Mouse (Mus musculus) megakaryocyte, embryonic 14.5 days (primary cell): ENCODE measurements around the gene Ctu1. TPM values are rescaled to one million over a fixed set of nuclear protein-coding genes. Genes with fewer than 3 reads are reported as not detected.
A peak's percentile ranks its signal among the peaks of the same experiment; 100 is the strongest.
"Not testable (repeated sequence)": the region's sequence is repeated elsewhere in the genome, so short reads cannot be mapped to it uniquely, and the experiment has no call there.

Experiments used
- H3K27me3 ChIP-seq: replicated peaks from 2 replicates; pipeline ENCODE3; 2012; ENCODE audit warnings: inconsistent platforms
- H3K36me3 ChIP-seq: replicated peaks from 2 replicates; pipeline ENCODE3; 2012; ENCODE audit warnings: low read length, inconsistent platforms, mixed read lengths
- H3K4me1 ChIP-seq: 2 replicates; pipeline ENCODE4 v1.6.1; 2012; ENCODE audit warnings: inconsistent platforms
- H3K4me3 ChIP-seq: replicated peaks from 2 replicates; pipeline ENCODE3; 2012; ENCODE audit warnings: moderate library complexity, mild to moderate bottlenecking, inconsistent platforms
- H3K9me3 ChIP-seq: 2 replicates; pipeline ENCODE4 v1.6.1; 2012; ENCODE audit warnings: inconsistent platforms
- FLI1 ChIP-seq: IDR thresholded peaks from 2 replicates; pipeline ENCODE4 v1.6.1; 2012; ENCODE audit warnings: low read length, inconsistent platforms, mixed read lengths
- GATA1 ChIP-seq: IDR thresholded peaks from 3 replicates; pipeline ENCODE4 v1.6.1; 2012; ENCODE audit warnings: mixed read lengths, low read length, inconsistent platforms, borderline replicate concordance
- polyA plus RNA-seq: library from polyadenylated mRNA; stranded (reverse); fragments of >175 nt; gene quantifications from 2 replicates; pipeline ENCODE4 v1.2.3, GENCODE M21; 2012; ENCODE audit warnings: low replicate concordance; ENCODE audit not compliant: insufficient read depth

Gene Ctu1
- polyA plus RNA-seq, 1 experiment, result 6.6 TPM

- peaks cover 3% of the 10 kb centered on the region; the same call in 1 of the 2 replicates for H3K9me3 ChIP-seq
- no peaks in the 10 kb centered on the region for H3K36me3 ChIP-seq
- H3K27me3 ChIP-seq, result peaks cover 2% of the 10 kb centered on the region
- no peak for TF ChIP-seq GATA1
- no peak for TF ChIP-seq FLI1
- no peak overlapping the region for H3K4me3 ChIP-seq
- H3K4me1 ChIP-seq, result peaks cover 7% of the 10 kb centered on the region; the same call in 1 of the 2 replicates
These were observed 28.7 kb upstream of the Ctu1 start for GRCm38 (mm10) chr7:43643046-43643652.

GRCm38 (mm10) chr7:43652683-43653082 is 19.1 kb upstream of the Ctu1 start:
- TF ChIP-seq GATA1 (no peak), FLI1 (no peak)
- Histone ChIP-seq H3K4me3 (no peak overlapping the region), H3K27me3 (peaks cover 15% of the 10 kb centered on the region), H3K36me3 (no peaks in the 10 kb centered on the region), H3K4me1 (peaks cover 12% of the 10 kb centered on the region), H3K9me3 (peaks cover 15% of the 10 kb centered on the region)

GRCm38 (mm10) chr7:43654519-43654918 is 17.3 kb upstream of the Ctu1 start:
- Histone ChIP-seq H3K4me3 (no peak overlapping the region), H3K4me1 (peaks cover 12% of the 10 kb centered on the region), H3K27me3 (peaks cover 25% of the 10 kb centered on the region), H3K36me3 (no peaks in the 10 kb centered on the region), H3K9me3 (peaks cover 15% of the 10 kb centered on the region)
- TF ChIP-seq FLI1, result no peak
- no peak for TF ChIP-seq GATA1

- peaks cover 8% of the 10 kb centered on the region for H3K9me3 ChIP-seq
- H3K36me3 ChIP-seq, result no peaks in the 10 kb centered on the region
- peaks cover 23% of the 10 kb centered on the region for H3K4me1 ChIP-seq
- peaks cover 25% of the 10 kb centered on the region for H3K27me3 ChIP-seq
- H3K4me3 ChIP-seq, result peak overlapping the region; percentile 33
- TF ChIP-seq FLI1 (no peak), GATA1 (no peak)
These were observed 15.6 kb upstream of the Ctu1 start for GRCm38 (mm10) chr7:43656232-43656631.

- no peak within 1 kb of the TSS for H3K4me3 ChIP-seq
- H3K4me1 ChIP-seq, result peaks cover 29% of the 10 kb centered on the region
- TF ChIP-seq FLI1 (no peak), GATA1 (no peak)
- peaks cover 25% of the 10 kb centered on the region for H3K27me3 ChIP-seq
- no peaks in the 10 kb centered on the region for H3K9me3 ChIP-seq
- no peaks in the 10 kb centered on the region for H3K36me3 ChIP-seq
These were observed 11.8 kb upstream of the Ctu1 start, which contains the start of gene Siglece for GRCm38 (mm10) chr7:43660002-43660401. Siglece (minus strand) TSS chr7:43660161.

GRCm38 (mm10) chr7:43662804-43663203 is 9.0 kb upstream of the Ctu1 start:
- Histone ChIP-seq H3K36me3 (no peaks in the 10 kb centered on the region), H3K4me3 (no peak overlapping the region), H3K27me3 (peaks cover 15% of the 10 kb centered on the region), H3K9me3 (no peaks in the 10 kb centered on the region), H3K4me1 (peaks cover 17% of the 10 kb centered on the region)
- TF ChIP-seq GATA1 (no peak), FLI1 (no peak)

- not testable (repeated sequence) for H3K27me3 ChIP-seq, H3K36me3 ChIP-seq, H3K4me3 ChIP-seq, H3K9me3 ChIP-seq
- H3K4me1 ChIP-seq, result peaks cover 16% of the 10 kb centered on the region
These were observed 4.6 kb upstream of the Ctu1 start for GRCm38 (mm10) chr7:43667221-43667620.

- no peaks in the 10 kb centered on the region for H3K36me3 ChIP-seq
- no peak overlapping the region for H3K4me3 ChIP-seq
- peaks cover 19% of the 10 kb centered on the region for H3K4me1 ChIP-seq
- H3K9me3 ChIP-seq, result no peaks in the 10 kb centered on the region
- H3K27me3 ChIP-seq, result peaks cover 5% of the 10 kb centered on the region
- TF ChIP-seq FLI1 (no peak), GATA1 (no peak)
These were observed 3.2 kb upstream of the Ctu1 start for GRCm38 (mm10) chr7:43668582-43668981.

GRCm38 (mm10) chr7:43671064-43671808 is 580 bp upstream of the Ctu1 start:
- Histone ChIP-seq H3K4me1 (peaks cover 25% of the 10 kb centered on the region), H3K36me3 (peaks cover 24% of the 10 kb centered on the region), H3K4me3 (peak overlapping the region; percentile 95), H3K9me3 (peaks cover 10% of the 10 kb centered on the region), H3K27me3 (peaks cover 3% of the 10 kb centered on the region)
- TF ChIP-seq GATA1, result no peak
- TF ChIP-seq FLI1, result no peak

- Histone ChIP-seq H3K4me1 (peaks cover 25% of the 10 kb centered on the region), H3K27me3 (no peaks in the 10 kb centered on the region), H3K9me3 (peaks cover 24% of the 10 kb centered on the region), H3K4me3 (peak overlapping the region; percentile 95), H3K36me3 (peaks cover 39% of the 10 kb centered on the region)
- TF ChIP-seq GATA1, result no peak
- no peak for TF ChIP-seq FLI1
These were observed 905 bp downstream of the Ctu1 start for GRCm38 (mm10) chr7:43672581-43673260.
